Comparison of ENCODE assay signal across 9 mouse cellular contexts in the genomic region with DNA sequence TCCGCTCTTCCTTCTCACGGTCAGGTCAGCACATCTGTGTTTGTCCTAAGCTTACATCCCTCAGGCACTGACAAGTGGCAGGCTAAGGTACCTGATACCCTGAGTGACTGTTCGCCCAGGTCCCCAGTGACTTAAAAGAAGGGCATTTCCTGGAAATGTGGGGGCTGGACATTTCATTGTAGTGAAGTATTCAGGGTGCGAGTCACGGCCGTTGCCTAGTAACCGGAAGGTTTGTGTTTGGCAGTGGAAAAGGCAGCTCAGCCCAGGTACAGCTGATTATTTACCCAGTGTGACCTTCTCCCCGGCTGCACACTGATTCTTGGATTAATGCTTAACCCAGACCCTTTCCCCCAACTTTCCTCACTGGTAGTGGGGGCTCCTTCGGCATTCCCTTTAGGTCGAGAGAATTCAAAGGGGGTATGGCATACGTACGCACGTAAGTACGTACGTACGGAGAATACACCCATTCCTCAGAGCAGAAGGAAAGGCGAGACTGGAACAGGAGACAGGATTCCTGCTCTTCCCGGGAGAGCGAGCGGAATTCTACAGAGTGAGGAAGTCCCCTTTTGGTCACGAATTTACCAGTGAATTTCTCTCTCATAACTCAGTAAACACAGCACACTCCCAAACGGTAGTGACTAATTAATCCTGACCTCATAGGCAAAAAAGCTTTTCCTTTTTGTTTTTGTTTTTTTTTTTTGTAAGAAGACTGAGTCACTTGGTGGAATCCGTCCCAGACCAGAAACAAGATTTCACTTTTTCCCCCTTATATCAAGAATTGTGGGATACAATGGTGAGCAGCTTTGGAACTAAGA.
A peak's percentile ranks its signal among the peaks of the same experiment; 100 is the strongest.
DNase-seq lines count a peak whose midpoint lies in the region; ATAC-seq lines count a peak whose summit lies in the region.
"Had no signal": no experiment of that assay in that cellular context is flagged by ENCODE, and none has a peak within 500 bp of the region (broad histone marks: within the 10 kb centered on the region; RNA-seq: fewer than 3 reads in every experiment).

No protein-coding gene starts in this region.

- no peak overlapping the region for H3K9ac ChIP-seq in heart, embryonic 11.5 days (ENCODE audit: low read depth, low read length)
- H3K9ac ChIP-seq in kidney, embryonic 15.5 days = no peak overlapping the region

- H3K27ac ChIP-seq in heart, embryonic 11.5 days (ENCODE audit: low read depth, low read length) = no peak overlapping the region
- peak overlapping the region; percentile 79 for H3K27ac ChIP-seq in kidney, embryonic 15.5 days

- H3K4me3 ChIP-seq in heart, embryonic 11.5 days (ENCODE audit: low read depth, low read length) = no peak overlapping the region
- H3K4me3 ChIP-seq in kidney, embryonic 15.5 days (replicated peaks) = peak overlapping the region; percentile 24

- H3K36me3 ChIP-seq in heart, embryonic 11.5 days (ENCODE audit: control insufficient read depth, insufficient read depth, low read length) = no peaks in the 10 kb centered on the region
- H3K36me3 ChIP-seq in kidney, embryonic 15.5 days = no peaks in the 10 kb centered on the region
- H3K36me3 ChIP-seq: G1E had no signal

- WGBS in heart, embryonic 11.5 days (ENCODE audit: insufficient replicate concordance) = 58% methylated on average over 23 of the region's 23 CpGs
- 45% methylated on average over 23 of the region's 23 CpGs for WGBS in kidney, embryonic 15.5 days

- no peaks in the 10 kb centered on the region for H3K27me3 ChIP-seq in heart, embryonic 11.5 days (ENCODE audit: control insufficient read depth, insufficient read depth, low read length)
- no peaks in the 10 kb centered on the region for H3K27me3 ChIP-seq in kidney, embryonic 15.5 days

- H3K9me3 ChIP-seq in heart, embryonic 11.5 days (replicated peaks; ENCODE audit: control insufficient read depth, low read length) = no peaks in the 10 kb centered on the region
- no peaks in the 10 kb centered on the region for H3K9me3 ChIP-seq in kidney, embryonic 15.5 days (replicated peaks)

- DNase-seq in ovary, postnatal 36 days (ENCODE audit: low spot score) = peak; percentile 36
- DNase-seq in ovary, adult 18-20 months (ENCODE audit: low spot score) = no peak
- peak; percentile 36 for DNase-seq in mesoderm, embryonic 11.5 days (ENCODE audit: low read depth, low spot score)
- no peak for DNase-seq in left cerebral cortex, postnatal 4 days
- no peak for DNase-seq in ovary, postnatal 10 days (ENCODE audit: low spot score)
- DNase-seq in T-cell, adult 2 months (ENCODE audit: low spot score) = no peak

- H3K4me2 ChIP-seq in heart, embryonic 11.5 days = peak overlapping the region; percentile 47
- H3K4me2 ChIP-seq in kidney, embryonic 15.5 days = peak overlapping the region; percentile 44

- peaks cover 7% of the 10 kb centered on the region for H3K4me1 ChIP-seq in heart, embryonic 11.5 days (ENCODE audit: control insufficient read depth, insufficient read depth, low read length)
- H3K4me1 ChIP-seq in kidney, embryonic 15.5 days = peaks cover 21% of the 10 kb centered on the region

- intact Hi-C loops in left cerebral cortex, postnatal 4 days (cut with DNase I) = no loop called here

- no peak for ATAC-seq in heart, embryonic 11.5 days (replicated peaks; ENCODE audit: insufficient number of reproducible peaks, low FRiP score, low TSS enrichment)
- ATAC-seq in kidney, embryonic 15.5 days (replicated peaks; ENCODE audit: low FRiP score) = peak; percentile 93

Comparison
In these comparisons a context has a peak if more than half of its experiments do, and no peak if none do; other contexts are left out.
1. DNase-seq: peak in ovary, postnatal 36 days (single experiment) and mesoderm, embryonic 11.5 days (single experiment); none in ovary, adult 18-20 months (single experiment), left cerebral cortex, postnatal 4 days (single experiment), ovary, postnatal 10 days (single experiment) and T-cell, adult 2 months (single experiment).